Mouse (Mus musculus): ENCODE data around the gene Gstp2. TPM values are rescaled to one million over a fixed set of nuclear protein-coding genes. Genes with fewer than 3 reads are reported as not detected.
"Not testable (repeated sequence)": the region's sequence is repeated elsewhere in the genome, so short reads cannot be mapped to it uniquely, and the experiment has no call there.

The Gstp2 gene
- polyA plus RNA-seq, 1 experiment, result not detected

- H3K9me3 ChIP-seq (ENCODE audit: control insufficient read depth, low read length), result peaks cover 2% of the 10 kb centered on the region; the same call in 1 of the 2 replicates
- no peak overlapping the region for H3K4me3 ChIP-seq (replicated peaks)
- peaks cover 26% of the 10 kb centered on the region for H3K4me1 ChIP-seq (ENCODE audit: control insufficient read depth)
- TF ChIP-seq GATA1 (IDR thresholded peaks at IDR 0.05; ENCODE audit: low read length) (no peak), TAL1 (IDR thresholded peaks at IDR 0.05; ENCODE audit: low read length) (no peak)
- no peaks in the 10 kb centered on the region for H3K36me3 ChIP-seq (ENCODE audit: control insufficient read depth)
- H3K27me3 ChIP-seq (ENCODE audit: control insufficient read depth), result no peaks in the 10 kb centered on the region; the same call in 1 of the 2 replicates
These were observed 29.7 kb upstream of the Gstp2 start for GRCm38 (mm10) chr19:4075531-4075930.

- no peaks in the 10 kb centered on the region for H3K36me3 ChIP-seq (ENCODE audit: control insufficient read depth)
- H3K27me3 ChIP-seq (ENCODE audit: control insufficient read depth), result peaks cover 3% of the 10 kb centered on the region
- H3K9me3 ChIP-seq (ENCODE audit: control insufficient read depth, low read length), result peaks cover 2% of the 10 kb centered on the region; the same call in 1 of the 2 replicates
- no peak for TF ChIP-seq GATA1 (IDR thresholded peaks at IDR 0.05; ENCODE audit: low read length)
- TF ChIP-seq TAL1 (IDR thresholded peaks at IDR 0.05; ENCODE audit: low read length), result no peak
- no peak overlapping the region for H3K4me3 ChIP-seq (replicated peaks)
- H3K4me1 ChIP-seq (ENCODE audit: control insufficient read depth), result peaks cover 4% of the 10 kb centered on the region
These were observed 27.0 kb upstream of the Gstp2 start for GRCm38 (mm10) chr19:4072706-4073424.

GRCm38 (mm10) chr19:4071406-4071805 lies 25.6 kb upstream of the Gstp2 start:
- Histone ChIP-seq H3K4me3 (replicated peaks) (no peak overlapping the region), H3K27me3 (ENCODE audit: control insufficient read depth) (peaks cover 9% of the 10 kb centered on the region), H3K4me1 (ENCODE audit: control insufficient read depth) (peaks cover 3% of the 10 kb centered on the region), H3K9me3 (ENCODE audit: control insufficient read depth, low read length) (no peaks in the 10 kb centered on the region; the same call in 1 of the 2 replicates), H3K36me3 (ENCODE audit: control insufficient read depth) (no peaks in the 10 kb centered on the region)
- TF ChIP-seq TAL1 (IDR thresholded peaks at IDR 0.05; ENCODE audit: low read length), result no peak
- TF ChIP-seq GATA1 (IDR thresholded peaks at IDR 0.05; ENCODE audit: low read length), result no peak

GRCm38 (mm10) chr19:4070756-4071155 lies 24.9 kb upstream of the Gstp2 start:
- H3K4me1 ChIP-seq (ENCODE audit: control insufficient read depth), result peaks cover 3% of the 10 kb centered on the region
- no peak for TF ChIP-seq TAL1 (IDR thresholded peaks at IDR 0.05; ENCODE audit: low read length)
- no peaks in the 10 kb centered on the region for H3K9me3 ChIP-seq (ENCODE audit: control insufficient read depth, low read length)
- peaks cover 9% of the 10 kb centered on the region for H3K27me3 ChIP-seq (ENCODE audit: control insufficient read depth)
- H3K36me3 ChIP-seq (ENCODE audit: control insufficient read depth), result no peaks in the 10 kb centered on the region
- no peak overlapping the region for H3K4me3 ChIP-seq (replicated peaks)

- no peaks in the 10 kb centered on the region for H3K36me3 ChIP-seq (ENCODE audit: control insufficient read depth)
- peaks cover 3% of the 10 kb centered on the region for H3K4me1 ChIP-seq (ENCODE audit: control insufficient read depth)
- TF ChIP-seq TAL1 (IDR thresholded peaks at IDR 0.05; ENCODE audit: low read length), result no peak
- no peak for TF ChIP-seq GATA1 (IDR thresholded peaks at IDR 0.05; ENCODE audit: low read length)
- H3K27me3 ChIP-seq (ENCODE audit: control insufficient read depth), result peaks cover 9% of the 10 kb centered on the region
- H3K4me3 ChIP-seq (replicated peaks), result no peak overlapping the region
- no peaks in the 10 kb centered on the region for H3K9me3 ChIP-seq (ENCODE audit: control insufficient read depth, low read length)
These were observed 24.5 kb upstream of the Gstp2 start for GRCm38 (mm10) chr19:4070311-4070710.

- H3K4me3 ChIP-seq (replicated peaks), result no peak overlapping the region
- no peaks in the 10 kb centered on the region for H3K9me3 ChIP-seq (ENCODE audit: control insufficient read depth, low read length)
- TF ChIP-seq TAL1 (IDR thresholded peaks at IDR 0.05; ENCODE audit: low read length) (no peak), GATA1 (IDR thresholded peaks at IDR 0.05; ENCODE audit: low read length) (no peak)
These were observed 23.0 kb upstream of the Gstp2 start for GRCm38 (mm10) chr19:4068717-4069410.

GRCm38 (mm10) chr19:4068242-4068641 lies 22.4 kb upstream of the Gstp2 start:
- H3K4me3 ChIP-seq (replicated peaks); H3K4me1 ChIP-seq (ENCODE audit: control insufficient read depth); H3K36me3 ChIP-seq (ENCODE audit: control insufficient read depth); H3K27me3 ChIP-seq (ENCODE audit: control insufficient read depth); H3K9me3 ChIP-seq (ENCODE audit: control insufficient read depth, low read length): not testable (repeated sequence)

More at GRCm38 (mm10) chr19:4068717-4069410, 23.0 kb upstream of the Gstp2 start:
- Histone ChIP-seq H3K27me3 (ENCODE audit: control insufficient read depth) (peaks cover 9% of the 10 kb centered on the region), H3K36me3 (ENCODE audit: control insufficient read depth) (no peaks in the 10 kb centered on the region), H3K4me1 (ENCODE audit: control insufficient read depth) (peaks cover 6% of the 10 kb centered on the region)

GRCm38 (mm10) chr19:4066877-4067276 lies 21.1 kb upstream of the Gstp2 start:
- H3K27me3 ChIP-seq (ENCODE audit: control insufficient read depth), result peaks cover 9% of the 10 kb centered on the region

GRCm38 (mm10) chr19:4066280-4066679 lies 20.5 kb upstream of the Gstp2 start:
- TF ChIP-seq TAL1 (IDR thresholded peaks at IDR 0.05; ENCODE audit: low read length) (no peak), GATA1 (IDR thresholded peaks at IDR 0.05; ENCODE audit: low read length) (no peak)
- Histone ChIP-seq H3K27me3 (ENCODE audit: control insufficient read depth) (peaks cover 9% of the 10 kb centered on the region), H3K4me3 (replicated peaks) (no peak overlapping the region), H3K36me3 (ENCODE audit: control insufficient read depth) (no peaks in the 10 kb centered on the region), H3K9me3 (ENCODE audit: control insufficient read depth, low read length) (no peaks in the 10 kb centered on the region), H3K4me1 (ENCODE audit: control insufficient read depth) (peaks cover 6% of the 10 kb centered on the region)

More at GRCm38 (mm10) chr19:4066877-4067276, 21.1 kb upstream of the Gstp2 start:
- Histone ChIP-seq H3K9me3 (ENCODE audit: control insufficient read depth, low read length) (no peaks in the 10 kb centered on the region), H3K36me3 (ENCODE audit: control insufficient read depth) (no peaks in the 10 kb centered on the region), H3K4me1 (ENCODE audit: control insufficient read depth) (peaks cover 6% of the 10 kb centered on the region), H3K4me3 (replicated peaks) (no peak overlapping the region)
- TF ChIP-seq TAL1 (IDR thresholded peaks at IDR 0.05; ENCODE audit: low read length) (no peak), GATA1 (IDR thresholded peaks at IDR 0.05; ENCODE audit: low read length) (no peak)

GRCm38 (mm10) chr19:4064501-4064900 lies 18.7 kb upstream of the Gstp2 start:
- H3K27me3 ChIP-seq (ENCODE audit: control insufficient read depth); H3K9me3 ChIP-seq (ENCODE audit: control insufficient read depth, low read length); H3K36me3 ChIP-seq (ENCODE audit: control insufficient read depth); H3K4me3 ChIP-seq (replicated peaks): not testable (repeated sequence)
- H3K4me1 ChIP-seq (ENCODE audit: control insufficient read depth), result peaks cover 21% of the 10 kb centered on the region

- not testable (repeated sequence) for H3K4me3 ChIP-seq (replicated peaks); H3K27me3 ChIP-seq (ENCODE audit: control insufficient read depth); H3K9me3 ChIP-seq (ENCODE audit: control insufficient read depth, low read length); H3K36me3 ChIP-seq (ENCODE audit: control insufficient read depth)
- H3K4me1 ChIP-seq (ENCODE audit: control insufficient read depth), result peaks cover 32% of the 10 kb centered on the region
These were observed 17.5 kb upstream of the Gstp2 start for GRCm38 (mm10) chr19:4063357-4063756.
